27 mouse cellular contexts compared by ENCODE assay signal in genomic region chr3:135990814-135991454, GRCm38 (mm10).
DNase-seq lines count a peak whose midpoint lies in the region; ATAC-seq and TF ChIP-seq lines count a peak whose summit lies in the region.
"Had no signal": no experiment of that assay in that cellular context is flagged by ENCODE, and none has a peak within 500 bp of the region (broad histone marks: within the 10 kb centered on the region; RNA-seq: fewer than 3 reads in every experiment).

No protein-coding gene starts in this region.

- H3K9ac ChIP-seq in forebrain, embryonic 14.5 days (ENCODE audit: low read length), result no peak overlapping the region
- H3K9ac ChIP-seq in forebrain, embryonic 13.5 days, result no peak overlapping the region
- no peak overlapping the region for H3K9ac ChIP-seq in midbrain, embryonic 14.5 days (replicated peaks; ENCODE audit: low read length)
- H3K9ac ChIP-seq in midbrain, embryonic 13.5 days (replicated peaks), result no peak overlapping the region
- H3K9ac ChIP-seq: forebrain, embryonic 12.5 days; heart, embryonic 12.5 days; liver, embryonic 12.5 days; liver, postnatal 0 days; stomach, embryonic 15.5 days had no signal

- no peaks in the 10 kb centered on the region for H3K36me3 ChIP-seq in forebrain, embryonic 14.5 days (ENCODE audit: control insufficient read depth, insufficient read depth, low read length)
- H3K36me3 ChIP-seq in forebrain, embryonic 13.5 days (ENCODE audit: poor library complexity, severe bottlenecking), result no peaks in the 10 kb centered on the region
- no peaks in the 10 kb centered on the region for H3K36me3 ChIP-seq in midbrain, embryonic 14.5 days (ENCODE audit: control insufficient read depth, insufficient read depth, low read length)
- no peaks in the 10 kb centered on the region for H3K36me3 ChIP-seq in midbrain, embryonic 13.5 days
- H3K36me3 ChIP-seq: forebrain, embryonic 12.5 days; heart, embryonic 12.5 days; hindbrain, embryonic 10.5 days; liver, embryonic 12.5 days; stomach, embryonic 15.5 days had no signal

- no peak for TF ChIP-seq CTCF in brain, embryonic 14.5 days (IDR thresholded peaks at IDR 0.05; ENCODE audit: borderline replicate concordance, extremely low read depth, insufficient read depth, insufficient read length)

- intact Hi-C loops in left cerebral cortex, postnatal 14 days (cut with DNase I), result no loop called here

- no peak overlapping the region for H3K4me3 ChIP-seq in forebrain, embryonic 14.5 days (ENCODE audit: low read depth, low read length)
- no peak overlapping the region for H3K4me3 ChIP-seq in forebrain, embryonic 13.5 days
- no peak overlapping the region for H3K4me3 ChIP-seq in midbrain, embryonic 14.5 days (replicated peaks; ENCODE audit: low read depth, low read length)
- H3K4me3 ChIP-seq in midbrain, embryonic 13.5 days (replicated peaks), result no peak overlapping the region
- H3K4me3 ChIP-seq: erythroblast, embryonic 14.5 days; forebrain, embryonic 12.5 days; heart, adult 2 months; heart, embryonic 12.5 days; hindbrain, embryonic 10.5 days; liver, embryonic 12.5 days; stomach, embryonic 15.5 days had no signal

- no peaks in the 10 kb centered on the region for H3K4me1 ChIP-seq in forebrain, embryonic 14.5 days (ENCODE audit: control insufficient read depth, insufficient read depth, low read length)
- H3K4me1 ChIP-seq in forebrain, embryonic 13.5 days, result no peaks in the 10 kb centered on the region
- H3K4me1 ChIP-seq in midbrain, embryonic 14.5 days (ENCODE audit: control insufficient read depth, insufficient read depth, low read length), result no peaks in the 10 kb centered on the region
- H3K4me1 ChIP-seq in midbrain, embryonic 13.5 days (replicated peaks), result no peaks in the 10 kb centered on the region
- H3K4me1 ChIP-seq: forebrain, embryonic 12.5 days; heart, embryonic 12.5 days; hindbrain, embryonic 10.5 days; liver, embryonic 12.5 days had no signal

- 57% methylated on average over 7 of the region's 7 CpGs for WGBS in forebrain, embryonic 14.5 days
- WGBS in forebrain, embryonic 13.5 days, result 56% methylated on average over 7 of the region's 7 CpGs
- 47% methylated on average over 7 of the region's 7 CpGs for WGBS in midbrain, embryonic 14.5 days
- WGBS in midbrain, embryonic 13.5 days, result 55% methylated on average over 7 of the region's 7 CpGs

- DNase-seq in forebrain, embryonic 14.5 days (ENCODE audit: low spot score), result peak; percentile 38
- peak; percentile 64 for DNase-seq in midbrain, embryonic 14.5 days
- peak; percentile 44 for DNase-seq in brain, embryonic 14.5 days (ENCODE audit: low read depth)
- peak; percentile 36 for DNase-seq in cerebellum, adult 9-10 months
- no peak for DNase-seq in left cerebral cortex, postnatal 14 days (ENCODE audit: low spot score in 2 of 2)
- DNase-seq: adrenal gland, postnatal 14 days; embryo, embryonic 11 days; heart, adult 2 months; kidney, adult 8-10 months; kidney, postnatal 4 days; layer of hippocampus, adult 9-11 months; liver, postnatal 0 days; lung, postnatal 36 days; retina, postnatal 1 day; right cerebral cortex, postnatal 14 days had no signal

- no peak for ATAC-seq in forebrain, embryonic 14.5 days
- no peak for ATAC-seq in forebrain, embryonic 13.5 days
- ATAC-seq in midbrain, embryonic 14.5 days (ENCODE audit: low FRiP score, low TSS enrichment), result no peak
- ATAC-seq in midbrain, embryonic 13.5 days, result no peak
- ATAC-seq in frontal cortex, adult (ENCODE audit: low TSS enrichment), result no peak
- ATAC-seq: CD4-positive, CD25-positive, alpha-beta regulatory T cell, adult 4 months; intestine, embryonic 16.5 days; liver, embryonic 12.5 days; liver, postnatal 0 days had no signal

- no peak overlapping the region for H3K4me2 ChIP-seq in forebrain, embryonic 14.5 days (ENCODE audit: low read length)
- no peak overlapping the region for H3K4me2 ChIP-seq in forebrain, embryonic 13.5 days
- no peak overlapping the region for H3K4me2 ChIP-seq in midbrain, embryonic 14.5 days (ENCODE audit: low read length)
- no peak overlapping the region for H3K4me2 ChIP-seq in midbrain, embryonic 13.5 days (replicated peaks)
- H3K4me2 ChIP-seq: forebrain, embryonic 12.5 days; heart, embryonic 12.5 days; liver, embryonic 12.5 days; stomach, embryonic 15.5 days had no signal

- no peak overlapping the region for H3K27ac ChIP-seq in forebrain, embryonic 14.5 days (ENCODE audit: low read depth, low read length)
- no peak overlapping the region for H3K27ac ChIP-seq in forebrain, embryonic 13.5 days
- H3K27ac ChIP-seq in midbrain, embryonic 14.5 days (replicated peaks; ENCODE audit: low read depth, low read length), result no peak overlapping the region
- no peak overlapping the region for H3K27ac ChIP-seq in midbrain, embryonic 13.5 days
- H3K27ac ChIP-seq: forebrain, embryonic 12.5 days; heart, adult 2 months; hindbrain, embryonic 10.5 days; kidney, postnatal 0 days; liver, embryonic 12.5 days; stomach, embryonic 15.5 days had no signal

- no peak for TF ChIP-seq POLR2A in brain, embryonic 14.5 days (IDR thresholded peaks at IDR 0.05; ENCODE audit: borderline replicate concordance, extremely low read depth, insufficient read depth, insufficient read length, poor library complexity, severe bottlenecking)

- no peaks in the 10 kb centered on the region for H3K27me3 ChIP-seq in forebrain, embryonic 14.5 days (replicated peaks; ENCODE audit: control insufficient read depth, insufficient read depth, low read length)
- H3K27me3 ChIP-seq in forebrain, embryonic 13.5 days, result no peaks in the 10 kb centered on the region
- no peaks in the 10 kb centered on the region for H3K27me3 ChIP-seq in midbrain, embryonic 14.5 days (ENCODE audit: control insufficient read depth, insufficient read depth, low read length)
- H3K27me3 ChIP-seq in midbrain, embryonic 13.5 days, result no peaks in the 10 kb centered on the region
- H3K27me3 ChIP-seq: forebrain, embryonic 12.5 days; liver, embryonic 12.5 days; stomach, embryonic 15.5 days had no signal

- H3K9me3 ChIP-seq in forebrain, embryonic 14.5 days (replicated peaks; ENCODE audit: control insufficient read depth, low read length), result no peaks in the 10 kb centered on the region
- no peaks in the 10 kb centered on the region for H3K9me3 ChIP-seq in forebrain, embryonic 13.5 days (replicated peaks)
- H3K9me3 ChIP-seq in midbrain, embryonic 14.5 days (ENCODE audit: control insufficient read depth, low read length), result no peaks in the 10 kb centered on the region
- no peaks in the 10 kb centered on the region for H3K9me3 ChIP-seq in midbrain, embryonic 13.5 days
- H3K9me3 ChIP-seq: forebrain, embryonic 12.5 days; heart, embryonic 12.5 days; hindbrain, embryonic 10.5 days; liver, embryonic 12.5 days; stomach, embryonic 15.5 days had no signal

Comparison
In these comparisons a context has a peak if more than half of its experiments do, and no peak if none do; other contexts are left out.
1. DNase-seq: peak in forebrain, embryonic 14.5 days (single experiment), midbrain, embryonic 14.5 days (single experiment), brain, embryonic 14.5 days (single experiment) and cerebellum, adult 9-10 months (single experiment); none in left cerebral cortex, postnatal 14 days (0 of 2).